Mouse (Mus musculus): Measurements from ENCODE around the gene Stac.

The Stac gene

GRCm38 (mm10) chr9:111587527-111587926 is 102.6 kb downstream of the Stac start:
- no peak for DNase-seq

DNA sequence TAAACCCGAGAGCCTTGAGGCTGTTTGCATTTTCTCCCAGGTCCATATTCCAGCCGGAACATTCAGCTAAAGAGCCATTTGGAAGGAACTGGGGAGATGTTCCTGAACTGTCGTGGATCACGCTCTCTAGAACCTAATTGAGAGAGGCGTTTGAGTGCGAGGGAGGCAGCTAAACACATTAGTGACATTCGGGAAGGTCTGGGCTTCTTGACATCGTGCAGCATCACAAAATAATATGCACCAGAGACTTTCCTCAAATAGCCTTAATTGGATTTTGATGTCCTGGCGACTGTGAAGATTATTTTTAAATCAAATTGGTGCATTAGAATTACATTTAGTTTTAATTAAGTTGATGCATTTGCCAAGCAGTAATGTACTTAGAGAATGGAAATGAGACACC is 111.4 kb downstream of the Stac start:
- no peak for DNase-seq

GRCm38 (mm10) chr9:111577453-111577852 is 112.7 kb downstream of the Stac start:
- no peak for DNase-seq

DNA sequence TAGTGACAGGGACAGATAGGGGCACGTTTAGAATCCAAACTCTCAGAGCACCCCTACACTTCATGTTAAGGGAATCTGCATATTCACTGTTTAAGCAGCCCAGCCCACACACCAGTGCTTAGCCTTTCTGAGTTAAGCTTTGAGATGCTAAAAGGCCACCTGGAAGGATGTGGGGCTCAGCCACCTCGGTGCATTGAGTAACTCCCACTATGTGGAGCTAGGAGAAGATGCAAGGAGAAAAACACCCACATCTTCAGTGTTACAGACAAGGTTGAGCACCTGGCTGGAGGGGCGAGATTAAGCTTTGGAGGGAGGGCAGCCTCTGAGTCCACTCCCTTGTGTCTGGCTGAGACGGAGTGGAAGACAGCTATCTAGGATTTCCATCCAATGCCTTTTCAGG is 114.3 kb downstream of the Stac start:
- no peak for DNase-seq

DNA sequence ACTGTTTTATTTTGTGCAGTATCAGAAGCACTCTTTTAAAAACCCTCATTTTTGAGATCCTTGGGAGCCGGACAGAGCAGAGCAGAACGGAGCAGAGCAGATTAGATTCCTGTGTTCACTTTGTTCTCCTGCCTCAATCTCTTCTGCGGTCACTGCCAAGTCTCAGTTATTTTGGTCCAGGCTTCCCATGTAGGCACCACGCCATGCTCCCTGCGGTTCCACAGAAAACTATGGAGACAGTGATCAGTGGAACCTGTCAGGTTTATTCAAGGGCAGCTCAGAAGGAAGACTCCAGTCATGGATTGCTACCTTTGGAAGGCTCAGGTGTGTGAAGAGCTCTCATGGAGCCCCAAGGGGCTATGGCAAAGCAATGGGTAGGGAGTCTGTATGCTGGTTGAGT is 116.3 kb downstream of the Stac start:
- no peak for DNase-seq

DNA sequence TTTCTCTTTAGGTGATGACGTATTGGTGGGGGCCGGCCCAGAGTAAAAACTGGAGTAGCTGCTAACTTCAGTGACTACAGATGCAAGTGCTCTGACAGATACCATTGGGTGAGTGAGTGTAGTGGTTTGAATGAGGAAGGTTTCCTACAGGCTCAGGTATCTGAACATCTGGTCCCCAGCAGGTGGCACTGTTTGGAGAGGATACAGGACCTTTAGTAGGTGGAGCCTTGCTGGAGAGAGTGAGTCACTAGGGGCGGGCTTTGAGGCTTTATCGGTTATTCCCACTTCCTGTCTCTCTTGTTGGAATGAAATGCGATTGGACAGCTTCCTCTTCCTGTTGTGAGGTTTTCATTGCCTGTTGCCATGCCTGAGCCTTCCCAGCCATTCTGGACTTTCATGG is 118.5 kb downstream of the Stac start:
- peak; percentile 8 for DNase-seq

DNA sequence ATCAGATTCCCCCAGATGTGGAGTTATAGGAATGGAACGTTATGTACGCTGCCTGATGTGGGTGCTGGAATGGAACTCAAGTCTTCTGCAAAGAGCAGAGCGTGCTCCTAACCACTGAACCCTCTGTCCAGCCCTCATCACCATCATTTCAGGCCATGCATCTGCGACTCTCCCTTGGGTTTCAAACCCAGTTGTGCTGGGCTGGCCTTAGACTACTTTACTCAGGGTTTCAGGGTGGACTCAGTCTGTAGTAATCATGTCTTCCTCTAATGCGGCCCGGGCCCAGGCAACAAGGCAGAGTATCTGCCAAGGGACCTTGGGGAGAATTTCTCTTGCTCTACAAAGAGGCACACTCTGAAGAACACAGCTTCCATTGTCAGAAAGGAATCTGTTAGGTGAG is 126.0 kb downstream of the Stac start:
- DNase-seq = no peak

DNA sequence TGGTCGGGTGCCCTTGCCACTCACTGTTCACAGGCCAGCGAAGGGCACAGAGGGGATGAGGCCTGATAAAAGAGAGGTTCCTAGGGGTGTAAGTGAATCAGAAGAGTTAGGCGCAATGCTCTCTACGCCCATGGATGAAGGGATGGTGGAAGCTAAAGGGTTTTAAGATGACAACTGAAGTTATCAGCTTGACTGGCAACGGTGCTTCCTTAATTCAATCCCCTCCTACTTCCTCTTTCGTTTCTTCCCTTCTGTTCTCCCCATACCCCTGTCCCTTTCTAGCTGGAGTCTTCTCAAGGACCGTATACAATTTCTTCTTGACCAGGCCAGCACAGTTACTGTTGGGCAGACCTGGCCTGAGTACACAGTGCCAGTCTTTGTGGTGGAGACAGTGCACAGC is 126.9 kb downstream of the Stac start:
- DNase-seq = no peak

- no peak for DNase-seq
Measured at GRCm38 (mm10) chr9:111562217-111562988, 127.7 kb downstream of the Stac start.

GRCm38 (mm10) chr9:111556699-111557098 is 133.4 kb downstream of the Stac start:
- no peak for DNase-seq

- no peak for DNase-seq
Measured at GRCm38 (mm10) chr9:111552865-111553264, 137.3 kb downstream of the Stac start.

DNA sequence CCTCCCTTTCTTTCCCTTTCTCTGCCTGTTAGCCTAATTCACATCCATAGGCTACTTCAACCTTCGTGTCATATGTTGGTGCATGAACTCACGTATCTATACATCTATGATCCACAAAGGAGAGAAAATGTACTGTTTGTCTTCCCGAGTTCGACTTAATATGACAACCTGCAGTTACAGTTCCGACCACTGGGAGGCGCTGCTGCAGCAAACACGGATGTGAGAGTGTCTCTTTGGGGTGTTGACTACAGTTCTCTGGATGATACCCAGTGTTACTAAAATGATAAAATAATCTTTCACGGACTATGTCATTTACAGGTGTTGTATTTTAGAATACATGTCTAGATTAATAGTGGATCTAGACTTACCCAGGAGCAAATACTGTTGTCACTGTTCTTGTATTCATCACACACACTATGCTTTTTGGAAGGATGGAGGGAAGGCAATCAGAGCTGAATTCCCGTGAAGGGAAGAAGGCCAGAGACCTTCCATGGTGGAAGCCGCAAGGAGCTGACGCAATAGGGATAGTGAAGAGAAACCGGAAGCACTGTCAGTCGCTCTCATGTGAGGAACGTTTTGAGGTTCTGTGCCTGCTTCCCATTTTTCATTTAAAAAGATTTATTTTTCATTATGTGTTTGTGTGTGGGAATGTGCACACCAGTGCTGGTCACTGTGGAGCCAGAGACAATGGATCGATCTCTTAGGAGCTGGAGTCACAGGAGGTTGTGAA is 138.5 kb downstream of the Stac start:
- DNase-seq = peak; percentile 34

DNA sequence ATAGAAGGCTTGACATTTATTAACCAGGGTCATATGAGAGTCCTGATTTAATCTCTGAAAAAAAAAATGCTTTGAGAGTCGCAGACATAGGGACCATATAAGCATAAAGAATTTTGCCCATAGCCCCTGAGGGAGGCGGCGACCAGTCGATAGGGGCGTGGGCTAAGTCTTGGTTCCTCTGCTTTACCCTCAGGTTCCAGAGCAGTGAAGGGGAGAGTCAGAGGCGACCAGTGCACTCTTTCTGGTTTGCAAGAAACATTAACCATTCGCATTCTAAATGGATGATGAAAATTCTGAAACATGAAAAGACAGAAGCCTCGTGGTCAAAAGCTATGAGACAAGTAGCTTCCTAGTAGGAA is 139.2 kb downstream of the Stac start:
- DNase-seq = no peak

GRCm38 (mm10) chr9:111550281-111550962 is 139.7 kb downstream of the Stac start:
- DNase-seq = no peak

GRCm38 (mm10) chr9:111542663-111543062 is 147.5 kb downstream of the Stac start:
- DNase-seq = no peak

GRCm38 (mm10) chr9:111535445-111536064 is 154.6 kb downstream of the Stac start:
- DNase-seq = no peak

- no peak for DNase-seq
Measured at GRCm38 (mm10) chr9:111534744-111535423, 155.3 kb downstream of the Stac start.

GRCm38 (mm10) chr9:111523871-111524270 is 166.3 kb downstream of the Stac start:
- no peak for DNase-seq

DNA sequence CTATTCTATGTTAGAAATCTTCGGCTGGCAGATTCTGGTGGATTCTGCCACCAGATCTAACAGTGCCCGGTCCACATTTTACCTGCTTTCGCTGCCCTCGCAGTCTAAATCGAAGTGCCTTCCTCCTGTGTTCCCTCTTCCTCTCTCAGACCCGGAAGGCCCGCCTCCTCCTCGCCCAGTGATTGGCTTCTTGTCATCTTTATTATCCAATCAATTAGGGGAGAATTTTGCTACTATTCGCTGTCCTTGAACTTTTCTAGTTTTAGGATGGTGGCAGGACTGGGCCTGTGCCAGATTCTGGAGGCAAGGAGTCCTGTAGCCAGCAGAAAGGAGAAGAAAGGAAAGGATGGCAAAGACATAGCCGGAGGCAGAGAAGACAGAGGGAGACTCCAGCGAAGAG is 167.0 kb downstream of the Stac start:
- DNase-seq = no peak

DNA sequence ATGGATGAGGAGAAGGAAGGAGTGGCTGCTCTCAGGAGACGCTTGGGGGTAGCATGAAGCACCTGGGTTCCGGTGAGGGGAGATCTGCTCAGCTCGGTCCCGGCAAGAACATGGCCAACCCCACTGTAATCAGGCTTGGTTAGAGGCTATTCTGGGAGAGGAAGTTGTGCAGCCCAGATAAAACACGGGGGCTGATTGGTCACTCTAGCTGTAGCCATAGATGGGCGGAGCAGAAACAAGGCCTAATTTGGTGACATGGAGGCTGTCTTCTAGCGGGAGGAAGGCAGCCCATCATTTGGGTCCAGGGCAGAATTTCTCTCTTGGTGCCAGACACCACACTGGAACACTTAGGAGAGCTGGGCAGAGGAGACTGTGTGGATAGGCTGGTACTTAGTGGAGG is 167.9 kb downstream of the Stac start:
- DNase-seq = no peak

- DNase-seq = no peak
Measured at GRCm38 (mm10) chr9:111515536-111515935, 174.6 kb downstream of the Stac start.

DNA sequence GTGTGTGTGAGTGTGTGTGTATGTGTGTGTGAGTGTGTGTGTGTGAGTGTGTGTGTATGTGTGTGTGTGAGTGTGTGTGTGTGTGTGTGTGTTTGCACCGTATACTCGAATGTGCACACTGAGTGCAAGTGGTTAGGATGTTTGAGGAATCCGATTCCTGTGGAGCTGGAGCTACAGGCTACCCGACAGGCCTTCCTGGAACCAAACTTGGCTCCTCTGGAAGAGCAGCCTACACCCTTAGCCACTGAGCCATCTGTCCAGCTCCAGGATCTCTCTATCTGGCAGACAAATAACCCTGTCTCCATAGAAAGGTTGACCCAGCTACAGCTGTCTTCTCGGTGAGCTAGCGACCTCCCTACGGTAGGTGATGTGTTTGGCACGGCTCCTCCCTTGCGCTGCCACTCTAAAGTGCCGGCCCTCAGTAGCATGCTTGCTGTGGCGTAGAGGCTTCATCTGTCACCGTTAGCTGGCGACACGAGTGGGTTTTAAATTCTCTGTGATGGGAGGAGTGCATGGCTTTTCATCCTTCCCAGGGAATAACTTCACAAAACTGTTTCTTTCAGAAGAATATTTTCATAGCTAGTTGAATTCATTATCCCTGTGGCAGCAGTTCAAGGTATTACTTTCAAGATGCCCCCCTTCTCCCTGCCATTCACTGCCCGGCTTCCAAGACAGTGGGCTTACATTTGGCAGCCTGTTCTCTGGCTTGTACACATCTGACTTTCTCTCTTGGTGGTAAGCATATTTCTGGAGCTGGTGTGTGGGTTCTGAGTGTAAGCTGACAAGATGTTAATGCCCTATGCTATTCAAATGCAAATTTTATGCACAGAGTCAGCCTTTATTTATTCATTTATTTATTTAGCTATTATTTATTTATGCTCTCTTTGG is 175.3 kb downstream of the Stac start:
- no peak for DNase-seq

Measured in kidney, adult 9 months (tissue).